Mouse (Mus musculus) heart, postnatal 25 days (tissue): Measurements from ENCODE around the gene Cebpz. TPM values are rescaled to one million over a fixed set of nuclear protein-coding genes. Genes with fewer than 3 reads are reported as not detected.

Experiments
- DNase-seq: peaks from one replicate; pipeline ENCODE4 v3.0.0; 2022; ENCODE audit warnings: low spot score
- intact Hi-C: fragments of 180-260 bp; cut with DNase I; formaldehyde crosslinking; loops from one replicate; pipeline ENCODE4 v1.15.1; 2025
- total RNA-seq, 2 experiments: library from RNA; stranded (reverse); gene quantifications; 2 replicates each; pipeline ENCODE4 v1.2.3; 2021

Gene Cebpz
- total RNA-seq, 2 experiments from 2014 or later, result 18.9 to 19.2 TPM

DNA sequence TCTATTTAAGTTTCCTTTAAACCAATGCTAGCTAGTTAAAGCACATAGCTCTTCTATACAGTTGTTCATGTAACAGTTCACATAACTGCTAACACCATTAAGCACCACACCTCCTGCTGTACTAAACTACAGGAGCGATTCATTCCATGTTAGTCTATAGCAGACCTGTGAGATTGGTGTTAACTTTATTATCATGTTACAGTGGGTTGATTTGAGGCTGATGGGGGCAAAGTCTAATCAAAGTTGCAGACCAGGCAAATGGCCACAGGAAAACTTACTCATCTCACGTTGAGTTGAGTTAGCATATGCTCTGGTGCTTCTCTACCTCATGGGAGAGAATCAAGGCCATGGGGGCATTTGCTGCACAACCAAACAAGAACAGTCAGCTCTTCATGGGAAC, 27.5 kb downstream of the Cebpz start:
- no peak for DNase-seq
- intact Hi-C loops, result no loop called here

DNA sequence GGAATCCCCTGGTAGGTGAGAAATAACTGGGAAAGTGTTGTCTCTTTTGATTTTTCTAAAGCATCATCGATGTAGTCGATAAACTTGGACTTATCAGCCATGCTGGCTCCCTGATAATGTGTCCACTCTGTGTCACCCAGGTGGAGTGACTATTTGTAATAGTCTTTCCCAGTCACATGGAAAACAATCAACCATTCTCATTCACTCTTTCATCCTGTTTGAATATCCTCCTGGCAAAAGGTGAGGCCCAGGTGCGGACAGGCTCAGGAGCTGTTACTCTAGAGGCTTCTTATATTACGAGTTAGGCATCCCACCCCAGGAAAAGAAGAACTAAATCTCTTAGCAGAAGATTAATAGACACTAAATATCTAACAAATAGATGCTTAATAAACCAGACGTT, 30.0 kb downstream of the Cebpz start, which contains the start of gene Sult6b1:
Sult6b1 (minus strand) TSS at position 101 of the 400 bp plus-strand sequence.
- intact Hi-C loops, result no loop called here

DNA sequence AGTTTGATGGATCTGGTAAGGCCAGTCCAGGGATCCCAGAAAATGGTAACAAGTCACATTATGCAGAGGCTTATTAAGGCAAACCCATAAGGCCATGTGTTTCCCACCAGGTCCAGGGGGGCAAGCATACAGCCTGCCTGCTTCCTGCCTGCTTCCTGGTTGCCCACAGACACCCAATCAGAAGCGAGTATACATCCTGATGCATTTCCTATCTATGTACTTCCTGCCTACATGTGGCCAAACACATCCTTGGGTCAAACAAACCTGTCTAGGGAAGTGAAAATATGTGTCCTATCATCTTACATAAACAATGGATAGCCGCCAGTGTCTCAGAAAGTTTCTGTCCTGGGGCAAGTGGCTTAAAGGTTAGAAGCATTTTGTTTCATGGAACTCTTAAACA, 33.7 kb downstream of the Cebpz start:
- no peak for DNase-seq
- intact Hi-C loops, result no loop called here

More for the DNA sequence above, 30.0 kb downstream of the Cebpz start, which contains the start of gene Sult6b1:
- DNase-seq, result no peak

DNA sequence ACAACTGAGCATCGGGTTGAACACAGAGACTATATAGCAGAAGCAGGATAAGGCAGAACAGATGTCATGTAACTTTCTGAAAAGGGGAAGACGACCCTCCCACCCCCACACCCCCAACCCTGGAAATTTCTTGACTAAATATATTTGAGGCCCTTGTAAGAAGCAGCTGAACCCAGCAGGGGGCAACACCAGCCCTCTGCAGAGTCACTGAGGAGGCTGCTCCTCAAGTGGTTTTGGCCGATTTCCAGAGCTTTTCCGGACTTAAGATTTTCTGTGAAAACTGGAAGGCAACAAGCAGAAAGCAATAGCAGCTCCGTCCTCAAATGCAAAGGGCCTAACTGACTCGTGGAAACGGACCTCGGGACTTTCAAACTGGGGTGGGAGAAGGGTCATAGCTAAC, 41.5 kb downstream of the Cebpz start:
- intact Hi-C loops, result no loop called here

DNA sequence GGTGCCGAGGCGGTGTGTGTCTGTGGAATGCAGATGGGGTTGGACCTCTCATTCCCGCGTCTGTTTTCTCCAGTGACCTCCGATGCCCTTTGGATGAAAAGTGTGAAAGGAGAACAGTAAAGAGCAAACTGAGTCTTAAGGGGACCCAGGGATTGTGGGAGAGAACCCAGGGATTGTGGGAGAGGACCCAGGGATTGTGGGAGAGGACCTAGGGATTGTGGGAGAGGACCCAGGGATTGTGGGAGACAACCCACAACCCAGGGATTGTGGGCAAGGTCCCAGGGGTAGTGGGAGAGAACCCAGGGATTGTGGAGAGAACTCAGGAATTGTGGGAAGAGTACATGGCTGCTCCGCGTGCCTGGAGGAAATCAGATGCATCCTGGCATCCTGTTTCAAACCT, 41.9 kb downstream of the Cebpz start:
- intact Hi-C loops, result no loop called here
- DNase-seq, result no peak

More for the DNA sequence above, 41.5 kb downstream of the Cebpz start:
- no peak for DNase-seq

DNA sequence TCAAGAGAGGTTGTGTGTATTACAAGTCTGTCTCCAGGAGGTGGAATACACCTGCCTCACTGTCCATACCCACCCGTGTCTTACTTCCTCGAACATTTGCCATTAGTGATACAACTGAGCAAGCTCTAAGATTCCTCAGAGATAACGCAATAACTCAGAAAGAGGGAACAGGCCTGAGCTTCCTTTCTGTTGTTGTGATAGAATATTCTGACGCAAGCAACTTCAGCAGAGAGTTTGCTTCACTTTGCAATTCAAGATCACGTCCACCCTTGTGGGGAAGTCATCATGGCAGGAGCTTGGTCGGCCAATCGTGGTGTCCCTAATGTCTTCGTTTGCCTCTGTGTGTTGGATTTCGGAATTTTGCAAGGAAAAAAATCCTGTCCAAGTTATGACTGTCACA, 45.8 kb downstream of the Cebpz start:
- no peak for DNase-seq
- intact Hi-C loops, result no loop called here

DNA sequence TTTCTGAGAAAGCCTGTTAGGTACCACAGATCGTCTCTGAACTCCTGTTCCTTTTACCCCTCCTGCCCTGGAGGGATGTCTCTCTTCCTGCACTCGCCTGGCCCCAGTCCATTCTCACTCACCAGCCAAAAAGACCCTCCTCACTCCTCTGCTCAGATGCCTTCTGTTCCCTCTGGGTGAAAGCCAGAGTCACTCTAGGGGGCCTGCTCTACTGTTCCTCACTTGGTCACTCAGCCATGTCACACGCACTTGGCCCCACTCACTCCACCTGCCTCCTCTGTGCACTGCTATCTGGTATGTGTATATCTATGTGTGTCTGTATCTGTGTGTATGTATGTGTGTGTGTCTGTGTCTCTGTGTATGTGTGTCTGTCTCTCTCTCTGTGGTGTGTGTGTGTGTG, 47.7 kb downstream of the Cebpz start:
- intact Hi-C loops, result no loop called here
- no peak for DNase-seq

DNA sequence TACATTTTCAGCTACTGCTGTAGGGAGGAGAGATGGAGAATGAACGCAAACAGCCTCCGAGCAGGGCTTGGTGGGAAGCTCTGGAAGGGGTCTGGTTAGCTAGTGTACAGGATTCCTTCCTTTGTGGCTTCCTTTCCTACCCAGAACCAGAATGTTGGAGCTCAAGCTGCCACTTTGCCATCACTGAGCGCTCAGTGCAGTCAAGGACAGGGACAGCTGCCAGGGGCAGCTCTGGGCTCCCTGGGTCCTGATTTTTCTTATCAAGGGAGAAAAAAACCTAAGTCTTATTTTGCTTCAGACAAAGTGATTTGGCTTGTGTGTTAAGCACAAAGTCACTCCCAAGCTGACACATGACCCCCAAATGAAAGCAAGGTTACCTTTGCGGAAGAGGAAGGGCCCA, 48.3 kb downstream of the Cebpz start:
- no peak for DNase-seq
- intact Hi-C loops, result no loop called here

DNA sequence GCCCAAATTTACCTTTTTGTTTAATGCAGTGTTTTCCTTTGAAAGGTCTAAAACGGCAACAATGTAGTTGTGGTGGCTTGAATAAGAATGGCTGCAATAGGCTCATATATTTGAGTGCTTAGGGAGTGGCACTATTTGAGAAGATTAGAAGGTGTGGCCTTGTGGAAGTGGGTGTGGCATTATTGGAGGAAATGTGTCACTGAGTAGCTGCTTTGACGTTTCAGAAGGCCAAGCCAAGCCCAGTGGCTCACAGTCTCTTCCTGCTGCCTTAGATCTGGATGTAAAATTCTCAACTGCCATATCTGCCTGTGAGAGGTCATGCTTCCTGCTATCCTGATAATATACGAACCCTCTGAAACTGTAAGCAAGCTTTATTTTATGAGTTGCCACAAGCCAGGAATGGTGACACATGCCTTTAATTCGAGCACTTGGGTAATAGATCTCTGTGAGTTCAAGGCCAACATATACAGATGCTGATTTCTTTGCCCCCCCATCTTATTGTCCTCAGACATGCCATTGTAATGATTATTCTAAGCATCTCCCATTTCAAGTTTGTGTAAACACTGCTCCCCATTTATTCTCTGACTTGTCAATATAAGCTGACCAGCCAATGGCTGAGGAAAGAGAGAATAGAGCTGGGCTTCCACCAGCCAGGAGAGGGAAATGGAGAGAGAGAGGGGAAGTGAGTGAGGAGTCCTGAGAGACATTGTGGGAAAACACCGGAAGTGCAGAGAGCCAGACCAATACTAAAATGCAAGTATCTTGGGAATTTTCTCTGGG, 51.4 kb downstream of the Cebpz start:
- no peak for DNase-seq
- intact Hi-C loops, result no loop called here

DNA sequence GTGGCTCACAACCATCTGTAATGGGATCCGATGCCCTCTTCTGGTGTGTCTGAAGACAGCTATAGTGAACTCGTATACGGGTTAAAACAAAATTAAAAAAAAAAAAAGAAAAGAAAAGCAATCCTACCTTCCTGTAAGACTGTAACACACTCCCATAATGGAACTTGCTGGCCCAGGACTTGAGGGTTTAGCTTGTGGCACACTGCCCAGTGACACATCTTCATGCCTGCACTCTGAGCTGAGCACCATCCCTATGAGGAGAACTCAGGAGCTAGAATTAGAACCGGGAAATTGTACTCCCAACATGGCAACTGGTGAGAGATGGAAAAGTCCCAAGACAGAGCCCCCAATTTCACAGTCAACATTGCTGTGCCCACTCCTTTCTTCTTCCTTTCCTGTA, 53.6 kb downstream of the Cebpz start:
- intact Hi-C loops, result loop anchor here (2.0 kb wide), 1 partner anchor 54 kb away; the partner anchor contains the start of genes Cebpz and Ndufaf7
- no peak for DNase-seq

DNA sequence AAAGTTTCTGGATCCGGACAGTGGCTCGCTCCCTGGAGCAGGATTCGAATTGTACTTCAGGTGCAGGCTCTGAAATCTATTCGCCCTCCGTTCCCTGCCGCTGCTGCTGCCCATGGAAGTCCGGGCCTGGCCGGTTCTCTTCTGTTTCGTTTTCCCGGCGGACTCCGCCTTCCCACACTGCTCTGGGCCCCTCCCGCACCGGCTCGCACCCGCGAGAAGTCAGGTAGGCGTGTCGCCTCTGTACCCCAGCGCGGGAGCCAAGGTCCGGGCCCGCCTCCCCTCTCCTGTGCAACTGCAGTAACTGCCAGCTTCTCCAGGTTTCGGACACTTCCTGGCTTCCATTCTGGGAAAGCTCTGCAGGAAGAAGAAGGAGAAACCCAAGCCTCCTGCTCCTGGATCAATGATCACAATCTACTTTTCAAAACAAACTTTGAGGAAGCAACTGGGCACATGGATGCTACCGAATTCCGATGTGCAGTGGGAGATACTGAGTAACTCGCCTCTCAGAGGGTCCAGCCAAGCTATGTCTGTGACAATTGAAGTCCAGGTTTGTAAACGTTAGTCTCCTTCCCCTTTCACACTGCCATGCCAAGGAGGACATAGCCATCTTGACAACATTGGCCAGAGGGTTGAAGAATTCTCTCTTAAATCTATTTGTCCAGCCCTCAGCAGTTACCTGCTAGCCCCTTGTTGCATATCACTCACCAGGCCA, 54.3 kb downstream of the Cebpz start, which contains the start of gene Eif2ak2:
Eif2ak2 (minus strand) TSS at position 173 of the 712 bp plus-strand sequence.
- DNase-seq, result peak; percentile 75
- intact Hi-C loops, result loop anchor here (2.0 kb wide), 1 partner anchor 54 kb away; the partner anchor contains the start of genes Cebpz and Ndufaf7

DNA sequence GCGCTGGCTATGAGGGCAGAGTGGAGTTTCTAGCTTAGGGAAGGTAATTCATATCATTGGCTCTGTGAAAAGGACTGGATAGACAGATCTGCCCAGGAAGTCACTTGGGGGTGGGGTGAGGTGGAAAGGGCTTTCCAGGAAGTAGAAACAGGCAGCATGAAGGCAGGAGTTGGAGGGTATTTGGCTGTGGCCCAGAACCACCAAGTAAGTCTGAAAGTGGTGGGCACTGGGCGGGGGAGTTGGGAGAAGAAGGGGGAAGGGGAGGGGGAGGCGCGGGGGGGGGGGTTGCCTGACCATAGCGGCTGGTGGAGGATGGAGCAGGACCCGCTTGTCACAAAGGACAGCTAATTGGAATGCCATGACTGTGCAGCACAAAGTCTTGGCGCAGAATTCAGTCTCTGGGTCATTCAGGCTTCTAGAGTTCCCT, 55.0 kb downstream of the Cebpz start:
- no peak for DNase-seq
- intact Hi-C loops, result loop anchor here (2.0 kb wide), 1 partner anchor 55 kb away; the partner anchor contains the start of genes Cebpz and Ndufaf7

DNA sequence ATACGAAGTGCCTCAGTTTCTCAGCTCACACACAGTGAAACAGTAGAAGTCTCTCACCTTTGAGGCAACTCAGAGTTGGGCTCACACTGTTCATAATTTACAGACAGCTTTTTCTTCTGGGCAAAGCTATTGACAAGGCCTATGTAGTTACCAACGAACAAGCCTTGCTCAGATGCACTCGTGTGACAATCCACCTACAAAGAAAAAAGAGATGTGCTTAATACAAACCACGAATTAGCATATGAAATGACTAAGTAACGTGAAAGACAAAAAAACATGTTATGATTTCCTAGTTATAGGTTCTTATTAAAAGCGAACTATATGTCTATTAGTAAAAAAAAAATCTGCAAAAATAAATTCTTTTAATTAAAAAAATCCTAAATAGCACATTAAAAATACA, 63.0 kb downstream of the Cebpz start:
- DNase-seq, result no peak
- intact Hi-C loops, result no loop called here

Other genes with a start within 250 kb of the Cebpz start
- 10 to 100 TPM; 23.8 to 25.2 TPM for gene Strn, start 199.9 kb downstream of the Cebpz start, total RNA-seq
- gene Heatr5b, start 101.7 kb downstream of the Cebpz start, total RNA-seq, result 10 to 100 TPM; 38.6 to 43.0 TPM
- 10 to 100 TPM; 29.4 to 32.3 TPM for gene Gpatch11, start 101.5 kb downstream of the Cebpz start, total RNA-seq
- gene Eif2ak2, start 54.5 kb downstream of the Cebpz start, total RNA-seq, result 1 to 10 TPM; 8.5 to 9.7 TPM
- gene Sult6b1, start 30.1 kb downstream of the Cebpz start, total RNA-seq, result not detected
- gene Cebpzos, start 20.6 kb downstream of the Cebpz start, total RNA-seq, result 10 to 100 TPM; 54.9 to 58.6 TPM
- 10 to 100 TPM; 47.3 to 48.6 TPM for gene Ndufaf7, start 70 bp upstream of the Cebpz start, total RNA-seq
- 10 to 100 TPM; 16.5 to 19.8 TPM for gene Prkd3, start 83.8 kb upstream of the Cebpz start, total RNA-seq
- gene Qpct, start 114.8 kb upstream of the Cebpz start, total RNA-seq, result 1 to 10 TPM; 5.9 to 7.2 TPM